Mouse (Mus musculus): ENCODE measurements at regions not wholly inside any gene's neighbourhood (a gene's known extent, or its start where the extent isn't known, plus 50 kb on each side); places are given as distances from the start of the nearest gene placed in this dataset.

DNA sequence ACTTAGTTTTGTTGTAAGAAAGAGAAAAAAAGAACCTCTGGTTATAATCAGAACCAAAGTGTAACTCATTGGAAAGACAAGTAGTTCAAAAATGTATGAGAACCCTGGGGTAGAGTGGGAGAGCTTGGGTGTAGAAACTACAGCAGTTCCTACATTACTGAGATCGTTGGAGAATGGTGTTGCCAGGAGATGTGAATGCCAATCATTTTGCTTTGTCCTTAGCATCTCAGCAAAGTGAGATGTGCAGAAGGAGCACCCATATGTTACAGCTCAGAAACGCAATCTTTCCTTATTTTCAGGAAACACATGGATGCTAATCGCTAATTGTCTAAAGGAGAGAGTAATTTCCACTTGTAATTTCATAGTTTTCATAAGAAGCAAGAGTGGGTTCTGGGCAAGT, 286.2 kb upstream of the Mctp2 start:
- H3K9ac ChIP-seq = no peak overlapping the region
- WGBS = 84% methylated on average over 3 of the region's 3 CpGs
- no peak overlapping the region for H3K27ac ChIP-seq (ENCODE audit: poor library complexity, severe bottlenecking)
- no peak overlapping the region for H3K4me3 ChIP-seq
- H3K36me3 ChIP-seq = no peaks in the 10 kb centered on the region
- no peak overlapping the region for H3K4me2 ChIP-seq
- H3K9me3 ChIP-seq (replicated peaks) = no peaks in the 10 kb centered on the region
- no peaks in the 10 kb centered on the region for H3K4me1 ChIP-seq (replicated peaks)
- ATAC-seq (ENCODE audit: insufficient number of reproducible peaks, low FRiP score) = no peak
- H3K27me3 ChIP-seq (replicated peaks) = no peaks in the 10 kb centered on the region

DNA sequence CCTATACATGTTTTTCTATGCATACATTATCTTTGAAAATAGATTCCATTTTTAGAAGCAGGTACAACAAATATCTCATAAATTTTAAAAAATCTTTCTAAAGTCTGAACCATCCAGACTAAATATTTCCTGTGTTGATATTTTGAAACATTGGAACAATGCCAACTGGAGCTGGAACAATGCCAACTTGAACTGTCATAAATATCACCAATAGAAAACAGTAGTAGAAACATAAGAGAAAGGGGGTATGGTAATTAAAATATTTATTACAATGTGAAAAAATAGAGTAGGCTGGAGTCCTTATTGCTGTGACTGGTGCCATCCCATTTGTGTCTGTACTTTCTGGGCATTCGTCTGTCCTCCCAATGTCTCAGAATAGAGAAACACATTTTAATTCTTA, 286.9 kb upstream of the Mctp2 start:
- 85% methylated on average over 1 of the region's 1 CpGs for WGBS
- Histone ChIP-seq H3K9ac (no peak overlapping the region), H3K4me3 (no peak overlapping the region), H3K4me1 (replicated peaks) (no peaks in the 10 kb centered on the region), H3K36me3 (no peaks in the 10 kb centered on the region), H3K27ac (ENCODE audit: poor library complexity, severe bottlenecking) (no peak overlapping the region), H3K27me3 (replicated peaks) (no peaks in the 10 kb centered on the region), H3K9me3 (replicated peaks) (no peaks in the 10 kb centered on the region), H3K4me2 (no peak overlapping the region)
- ATAC-seq (ENCODE audit: insufficient number of reproducible peaks, low FRiP score) = no peak

DNA sequence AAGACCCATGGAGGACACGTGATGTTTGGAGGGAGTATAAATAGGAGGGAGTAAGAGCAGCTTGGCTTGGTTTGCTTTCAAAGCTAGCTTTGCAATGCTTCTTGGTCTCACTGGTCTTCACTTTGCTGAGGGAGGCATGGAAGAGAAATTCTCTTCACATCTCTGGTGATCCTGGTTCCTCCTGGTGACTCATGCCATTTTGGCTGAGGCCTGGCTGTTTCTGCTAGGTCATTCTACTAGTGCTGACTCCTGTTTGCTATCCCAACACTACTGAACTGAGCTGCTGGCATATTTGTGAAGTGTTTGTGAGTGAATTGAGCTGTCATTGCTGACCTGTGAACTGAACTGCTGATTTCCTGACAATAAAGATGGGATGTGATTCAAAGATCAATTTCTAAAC, 288.3 kb upstream of the Mctp2 start:
- H3K4me2 ChIP-seq = no peak overlapping the region
- 65% methylated on average over 1 of the region's 1 CpGs for WGBS

DNA sequence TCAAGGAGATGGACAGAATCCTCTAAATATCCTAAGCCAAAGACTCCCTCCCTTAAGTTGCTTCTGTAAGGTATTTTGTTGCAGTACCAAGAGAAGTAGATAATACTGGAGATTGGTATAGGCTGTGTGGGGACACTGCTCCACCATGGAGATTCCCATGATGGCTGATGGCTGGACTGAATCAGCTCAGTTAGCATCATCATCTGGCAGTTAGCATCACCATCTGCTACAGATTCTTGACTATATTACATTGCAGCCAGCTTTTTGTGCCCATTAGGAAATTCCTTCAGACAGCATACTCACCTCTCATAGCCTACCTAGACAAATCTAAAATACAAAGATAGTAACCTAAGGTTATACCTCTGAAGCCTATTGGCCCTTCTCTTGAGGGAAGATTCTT, 290.6 kb upstream of the Mctp2 start:
- no peak overlapping the region for H3K4me2 ChIP-seq
- H3K4me1 ChIP-seq (replicated peaks) = no peaks in the 10 kb centered on the region
- H3K9me3 ChIP-seq (replicated peaks) = no peaks in the 10 kb centered on the region
- no peak for ATAC-seq (ENCODE audit: insufficient number of reproducible peaks, low FRiP score)
- no peak overlapping the region for H3K9ac ChIP-seq
- H3K27ac ChIP-seq (ENCODE audit: poor library complexity, severe bottlenecking) = no peak overlapping the region
- no peak overlapping the region for H3K4me3 ChIP-seq
- H3K36me3 ChIP-seq = no peaks in the 10 kb centered on the region
- no peaks in the 10 kb centered on the region for H3K27me3 ChIP-seq (replicated peaks)

More for the DNA sequence above, 288.3 kb upstream of the Mctp2 start:
- no peaks in the 10 kb centered on the region for H3K4me1 ChIP-seq (replicated peaks)
- ATAC-seq (ENCODE audit: insufficient number of reproducible peaks, low FRiP score) = no peak
- no peak overlapping the region for H3K9ac ChIP-seq
- no peaks in the 10 kb centered on the region for H3K36me3 ChIP-seq
- no peaks in the 10 kb centered on the region for H3K27me3 ChIP-seq (replicated peaks)
- H3K4me3 ChIP-seq = no peak overlapping the region
- H3K9me3 ChIP-seq (replicated peaks) = no peaks in the 10 kb centered on the region
- H3K27ac ChIP-seq (ENCODE audit: poor library complexity, severe bottlenecking) = no peak overlapping the region

GRCm38 (mm10) chr7:72601933-72602332, 295.5 kb upstream of the Mctp2 start:
- no peak overlapping the region for H3K4me3 ChIP-seq
- 69% methylated on average over 8 of the region's 8 CpGs for WGBS
- no peaks in the 10 kb centered on the region for H3K27me3 ChIP-seq (replicated peaks)
- no peak for ATAC-seq (ENCODE audit: insufficient number of reproducible peaks, low FRiP score)
- no peak overlapping the region for H3K4me2 ChIP-seq
- H3K4me1 ChIP-seq (replicated peaks) = no peaks in the 10 kb centered on the region
- H3K36me3 ChIP-seq = no peaks in the 10 kb centered on the region
- H3K27ac ChIP-seq (ENCODE audit: poor library complexity, severe bottlenecking) = no peak overlapping the region
- no peak overlapping the region for H3K9ac ChIP-seq
- H3K9me3 ChIP-seq (replicated peaks) = 0 out of 2 replicates have a peak, but pooled peaks cover 4% of the 10 kb centered on the region

DNA sequence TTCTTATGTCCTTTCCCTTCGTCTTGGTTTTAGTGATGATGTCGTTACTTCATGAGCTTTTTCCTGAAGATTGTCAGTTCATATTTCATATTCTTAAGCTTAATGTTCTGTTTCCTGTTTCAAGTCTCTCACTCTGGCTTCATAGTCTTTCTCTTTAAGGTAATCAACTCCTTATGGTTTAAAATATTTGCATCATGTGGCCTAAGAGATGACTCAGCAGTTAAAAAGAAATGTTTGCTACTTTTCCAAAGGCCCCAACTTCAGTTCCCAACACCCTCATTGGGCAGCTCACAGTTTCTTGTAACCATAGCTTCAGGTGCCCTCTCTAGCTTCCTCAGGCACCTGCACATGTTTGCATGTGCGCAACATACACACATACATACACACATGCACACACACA, 303.4 kb upstream of the Mctp2 start:
- WGBS = 83% methylated on average over 3 of the region's 3 CpGs
- Histone ChIP-seq H3K27ac (ENCODE audit: poor library complexity, severe bottlenecking) (no peak overlapping the region), H3K9me3 (replicated peaks) (no peaks in the 10 kb centered on the region), H3K4me2 (no peak overlapping the region), H3K27me3 (replicated peaks) (no peaks in the 10 kb centered on the region), H3K36me3 (no peaks in the 10 kb centered on the region), H3K9ac (no peak overlapping the region), H3K4me1 (replicated peaks) (no peaks in the 10 kb centered on the region), H3K4me3 (no peak overlapping the region)
- ATAC-seq (ENCODE audit: insufficient number of reproducible peaks, low FRiP score) = no peak

DNA sequence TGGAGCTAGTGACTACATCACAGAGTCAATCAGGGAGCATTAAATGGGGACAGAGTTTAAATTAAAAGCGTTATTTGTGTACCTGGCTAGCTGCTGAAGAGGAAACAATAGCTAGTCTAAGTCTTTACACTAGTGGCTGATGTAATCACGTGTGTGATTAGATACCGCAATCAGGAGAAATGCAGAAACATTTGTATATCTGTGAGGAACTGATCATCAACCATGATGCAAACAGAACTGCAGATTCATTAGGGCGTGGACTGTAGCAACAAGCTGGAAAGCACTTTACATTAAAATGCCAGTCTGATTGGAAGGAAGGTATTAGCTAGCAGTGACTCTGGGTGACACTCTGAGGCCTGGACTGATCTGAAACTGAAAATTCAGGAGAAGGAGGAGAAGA, 308.8 kb upstream of the Mctp2 start:
- no peaks in the 10 kb centered on the region for H3K4me1 ChIP-seq (replicated peaks)
- H3K27ac ChIP-seq (ENCODE audit: poor library complexity, severe bottlenecking) = no peak overlapping the region
- no peak overlapping the region for H3K4me3 ChIP-seq
- H3K36me3 ChIP-seq = no peaks in the 10 kb centered on the region
- H3K9me3 ChIP-seq (replicated peaks) = no peaks in the 10 kb centered on the region
- H3K4me2 ChIP-seq = no peak overlapping the region
- H3K9ac ChIP-seq = no peak overlapping the region
- 73% methylated on average over 4 of the region's 4 CpGs for WGBS
- no peaks in the 10 kb centered on the region for H3K27me3 ChIP-seq (replicated peaks)
- no peak for ATAC-seq (ENCODE audit: insufficient number of reproducible peaks, low FRiP score)

DNA sequence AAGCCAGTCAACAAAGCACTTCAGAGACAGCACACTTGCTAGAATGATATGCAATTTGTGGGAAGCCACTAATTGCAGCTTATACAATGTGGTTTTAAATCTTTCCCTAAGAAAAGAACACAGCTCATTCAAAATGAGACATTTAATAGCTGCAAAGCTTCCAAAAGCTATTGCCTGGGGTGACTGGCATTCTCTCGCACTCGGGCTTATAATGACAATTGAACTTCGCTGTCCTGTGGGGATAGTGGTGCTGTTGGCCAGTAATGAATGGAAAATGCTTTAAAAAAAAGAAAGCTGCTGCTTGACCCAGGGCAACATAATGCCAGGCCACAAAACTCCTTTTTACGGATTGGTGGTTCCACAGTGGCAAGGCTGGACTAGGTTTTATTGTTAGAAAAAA, 321.0 kb upstream of the Mctp2 start:
- Histone ChIP-seq H3K27me3 (replicated peaks) (no peaks in the 10 kb centered on the region), H3K9me3 (replicated peaks) (no peaks in the 10 kb centered on the region), H3K27ac (ENCODE audit: poor library complexity, severe bottlenecking) (no peak overlapping the region), H3K9ac (no peak overlapping the region), H3K36me3 (no peaks in the 10 kb centered on the region), H3K4me2 (no peak overlapping the region), H3K4me1 (replicated peaks) (no peaks in the 10 kb centered on the region), H3K4me3 (no peak overlapping the region)
- ATAC-seq (ENCODE audit: insufficient number of reproducible peaks, low FRiP score) = no peak
- 74% methylated on average over 4 of the region's 4 CpGs for WGBS

DNA sequence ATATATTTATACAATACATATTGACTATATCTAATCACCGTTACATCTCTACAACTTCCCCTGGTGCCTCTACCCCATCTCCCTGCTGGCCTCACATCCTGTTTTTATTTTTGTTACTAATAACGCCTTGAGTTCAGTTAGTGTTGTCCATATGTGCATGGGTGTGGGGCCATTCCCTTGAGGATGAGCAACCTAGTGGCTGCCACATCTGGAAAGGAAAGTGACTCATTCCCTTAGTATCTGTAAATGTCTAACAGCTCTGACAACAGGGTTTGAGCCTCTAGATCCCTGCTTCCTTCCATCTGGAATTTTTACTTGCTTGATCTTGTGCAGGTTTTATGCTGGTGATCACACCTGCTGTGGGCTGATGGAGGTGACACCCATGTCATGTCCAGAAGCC, 333.2 kb upstream of the Mctp2 start:
- H3K27ac ChIP-seq (ENCODE audit: poor library complexity, severe bottlenecking) = no peak overlapping the region
- 86% methylated on average over 2 of the region's 2 CpGs for WGBS

GRCm38 (mm10) chr7:72675018-72675417, 368.6 kb upstream of the Mctp2 start:
- H3K4me3 ChIP-seq = no peak overlapping the region
- no peaks in the 10 kb centered on the region for H3K4me1 ChIP-seq (replicated peaks)
- no peak overlapping the region for H3K27ac ChIP-seq (ENCODE audit: poor library complexity, severe bottlenecking)
- H3K9ac ChIP-seq = no peak overlapping the region
- no peak for ATAC-seq (ENCODE audit: insufficient number of reproducible peaks, low FRiP score)
- H3K27me3 ChIP-seq (replicated peaks) = no peaks in the 10 kb centered on the region
- no peak overlapping the region for H3K4me2 ChIP-seq
- no peaks in the 10 kb centered on the region for H3K36me3 ChIP-seq
- no peaks in the 10 kb centered on the region for H3K9me3 ChIP-seq (replicated peaks)
- 79% methylated on average over 6 of the region's 6 CpGs for WGBS

More for the DNA sequence above, 333.2 kb upstream of the Mctp2 start:
- no peaks in the 10 kb centered on the region for H3K9me3 ChIP-seq (replicated peaks)
- H3K4me3 ChIP-seq = no peak overlapping the region
- H3K9ac ChIP-seq = no peak overlapping the region
- no peak for ATAC-seq (ENCODE audit: insufficient number of reproducible peaks, low FRiP score)
- H3K36me3 ChIP-seq = no peaks in the 10 kb centered on the region
- H3K4me1 ChIP-seq (replicated peaks) = no peaks in the 10 kb centered on the region
- no peak overlapping the region for H3K4me2 ChIP-seq
- no peaks in the 10 kb centered on the region for H3K27me3 ChIP-seq (replicated peaks)

DNA sequence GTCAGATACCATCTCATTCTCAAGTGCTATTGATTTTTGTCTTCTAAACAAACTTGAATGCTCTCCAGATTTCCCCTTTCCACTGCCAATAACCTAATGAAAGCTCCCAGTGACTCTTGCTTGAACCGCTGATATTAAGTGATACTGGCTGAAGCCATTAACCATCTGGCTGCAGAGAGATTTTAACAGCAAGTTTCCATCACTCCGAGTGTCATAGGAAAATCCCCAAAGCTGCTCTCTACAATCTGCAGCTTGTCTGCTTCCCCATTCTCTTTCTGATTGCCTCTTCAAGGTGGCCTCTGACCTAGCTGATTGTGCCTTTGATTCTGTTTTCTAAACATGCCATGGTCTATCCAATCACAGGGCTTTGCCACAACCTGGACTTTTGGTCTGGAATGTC, 379.4 kb upstream of the Mctp2 start:
- H3K4me3 ChIP-seq = no peak overlapping the region
- H3K4me1 ChIP-seq (replicated peaks) = no peaks in the 10 kb centered on the region
- H3K27me3 ChIP-seq (replicated peaks) = no peaks in the 10 kb centered on the region
- no peak overlapping the region for H3K27ac ChIP-seq (ENCODE audit: poor library complexity, severe bottlenecking)
- no peak overlapping the region for H3K4me2 ChIP-seq
- ATAC-seq (ENCODE audit: insufficient number of reproducible peaks, low FRiP score) = no peak
- 54% methylated on average over 2 of the region's 2 CpGs for WGBS
- H3K9me3 ChIP-seq (replicated peaks) = 0 out of 2 replicates have a peak, but pooled peaks cover 2% of the 10 kb centered on the region
- H3K9ac ChIP-seq = no peak overlapping the region
- no peaks in the 10 kb centered on the region for H3K36me3 ChIP-seq

- 65% methylated on average over 4 of the region's 4 CpGs for WGBS
Observed at GRCm38 (mm10) chr7:72687356-72687755, 380.9 kb upstream of the Mctp2 start.

More at GRCm38 (mm10) chr7:72687356-72687755, 380.9 kb upstream of the Mctp2 start:
- no peaks in the 10 kb centered on the region for H3K4me1 ChIP-seq (replicated peaks)
- H3K4me3 ChIP-seq = no peak overlapping the region
- H3K27ac ChIP-seq (ENCODE audit: poor library complexity, severe bottlenecking) = no peak overlapping the region
- H3K9ac ChIP-seq = no peak overlapping the region
- H3K36me3 ChIP-seq = no peaks in the 10 kb centered on the region
- no peak overlapping the region for H3K4me2 ChIP-seq
- ATAC-seq (ENCODE audit: insufficient number of reproducible peaks, low FRiP score) = no peak
- H3K9me3 ChIP-seq (replicated peaks) = 0 out of 2 replicates have a peak, but pooled peaks cover 2% of the 10 kb centered on the region
- H3K27me3 ChIP-seq (replicated peaks) = no peaks in the 10 kb centered on the region

Measured in heart, embryonic 12.5 days (tissue).